Mouse (Mus musculus): ENCODE data around the gene Mad1l1. TPM values are rescaled to one million over a fixed set of nuclear protein-coding genes. Genes with fewer than 3 reads are reported as not detected.

Mad1l1 gene
- polyA plus RNA-seq, 1 experiment from 2014 or later: 27.8 TPM

DNA sequence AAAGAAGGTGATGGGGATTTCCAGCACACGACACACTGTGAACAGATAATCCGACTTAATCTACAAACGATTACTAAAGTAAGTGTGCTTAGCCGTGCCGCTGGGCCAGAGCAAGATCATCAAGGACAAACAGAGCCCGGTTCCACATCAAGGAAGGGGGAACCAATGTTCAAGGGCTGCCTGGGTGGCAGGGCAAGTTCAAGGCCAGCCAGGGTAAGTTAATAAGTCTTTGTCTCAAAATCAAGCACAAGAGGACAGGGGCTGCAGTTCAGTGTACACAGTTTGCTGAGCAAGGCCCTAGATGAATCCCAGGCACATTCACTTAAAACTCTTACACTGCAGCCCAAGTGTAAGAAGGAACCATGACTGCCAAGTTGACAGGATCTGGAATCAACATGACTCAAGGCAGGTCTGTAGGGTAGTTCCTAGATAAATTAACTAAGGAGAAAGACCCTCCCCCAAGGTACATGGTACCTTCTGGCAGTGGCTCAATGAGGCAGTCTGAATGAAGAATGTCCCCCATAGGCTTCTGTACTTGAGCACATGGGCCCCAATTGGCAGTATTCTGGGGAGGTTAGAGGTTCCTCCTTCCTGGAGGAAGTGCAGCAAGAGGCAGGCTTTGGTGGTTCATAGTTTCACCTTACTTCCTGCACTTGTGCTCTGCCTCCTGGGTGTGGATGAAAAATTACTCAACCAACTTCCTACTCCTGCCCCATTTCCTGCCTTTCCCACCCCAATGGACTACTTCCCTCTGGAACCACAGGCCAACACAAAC lies 159.1 kb downstream of the Mad1l1 start:
- ATAC-seq (replicated peaks; ENCODE audit: extremely low read depth, insufficient read depth, low FRiP score): no peak
- Histone ChIP-seq H3K9me3 (replicated peaks; ENCODE audit: control insufficient read depth, low read length) (no peaks in the 10 kb centered on the region), H3K4me1 (ENCODE audit: control insufficient read depth, insufficient read depth, low read length) (peaks cover 5% of the 10 kb centered on the region), H3K36me3 (ENCODE audit: control insufficient read depth, insufficient read depth) (no peaks in the 10 kb centered on the region), H3K27me3 (ENCODE audit: control insufficient read depth, insufficient read depth, low read length) (no peaks in the 10 kb centered on the region), H3K9ac (ENCODE audit: low read length) (no peak overlapping the region), H3K4me2 (ENCODE audit: low read depth, low read length) (no peak overlapping the region), H3K27ac (ENCODE audit: low read length) (no peak overlapping the region), H3K4me3 (ENCODE audit: low read length) (no peak overlapping the region)
- WGBS: 81% methylated on average over 6 of the region's 6 CpGs

DNA sequence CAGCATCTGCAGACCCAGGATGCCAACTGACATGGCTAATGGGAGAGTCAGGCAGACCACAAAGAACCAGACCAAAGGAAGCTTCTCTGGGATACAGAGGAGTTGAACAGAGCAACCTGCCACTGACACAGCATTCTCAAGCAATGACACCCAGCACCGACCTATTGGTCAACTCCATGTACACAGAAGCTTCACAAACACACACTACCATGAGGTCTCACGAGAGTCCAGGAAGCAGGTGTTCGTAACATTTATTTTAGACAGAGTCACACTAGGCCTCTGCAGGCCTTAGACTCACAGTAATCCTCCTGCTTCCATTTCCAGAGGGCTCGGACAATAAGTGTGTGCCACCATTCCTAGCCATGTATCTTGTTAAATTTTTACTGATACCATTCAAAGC lies 162.3 kb downstream of the Mad1l1 start:
- Histone ChIP-seq H3K27ac (ENCODE audit: low read length) (no peak overlapping the region), H3K36me3 (ENCODE audit: control insufficient read depth, insufficient read depth) (no peaks in the 10 kb centered on the region), H3K9me3 (replicated peaks; ENCODE audit: control insufficient read depth, low read length) (peaks cover 3% of the 10 kb centered on the region; the same call in 1 of the 2 replicates), H3K9ac (ENCODE audit: low read length) (no peak overlapping the region), H3K27me3 (ENCODE audit: control insufficient read depth, insufficient read depth, low read length) (no peaks in the 10 kb centered on the region), H3K4me3 (ENCODE audit: low read length) (no peak overlapping the region), H3K4me2 (ENCODE audit: low read depth, low read length) (no peak overlapping the region), H3K4me1 (ENCODE audit: control insufficient read depth, insufficient read depth, low read length) (peaks cover 11% of the 10 kb centered on the region)
- WGBS: 88% methylated on average over 4 of the region's 4 CpGs
- no peak for ATAC-seq (replicated peaks; ENCODE audit: extremely low read depth, insufficient read depth, low FRiP score)

DNA sequence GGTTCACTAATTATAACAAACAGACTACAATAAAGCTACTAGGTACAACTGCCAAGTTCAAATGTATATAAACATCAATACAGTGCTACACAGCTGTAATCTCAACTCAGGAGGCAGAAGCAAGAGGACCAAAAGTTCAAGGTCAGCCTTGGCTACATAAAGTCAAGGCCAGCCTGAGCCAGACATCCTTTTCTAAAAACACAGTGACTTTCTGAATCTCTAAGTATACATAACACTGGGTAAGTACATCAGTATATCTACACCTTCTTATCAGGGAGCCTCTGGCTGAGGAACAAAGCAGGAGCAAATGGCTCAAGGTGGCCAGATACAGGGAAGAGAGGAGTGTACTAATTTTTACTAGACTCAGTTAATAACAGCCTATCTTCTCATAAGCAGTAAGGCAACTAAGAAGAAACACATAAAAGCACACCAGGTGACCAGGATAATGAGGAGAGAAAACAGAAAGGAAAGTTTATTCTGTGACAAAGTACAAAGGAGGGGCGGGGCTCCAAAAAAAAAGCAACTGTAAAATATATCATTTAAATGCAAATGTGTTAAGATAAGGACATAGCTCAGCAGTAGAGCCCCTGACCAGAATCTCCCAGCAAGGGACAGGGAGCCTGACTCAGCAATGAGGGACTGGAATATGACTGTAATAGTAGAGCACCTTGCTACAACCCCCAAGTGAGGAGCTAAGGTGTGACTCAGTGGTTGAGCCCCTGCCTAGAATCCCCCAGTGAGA lies 163.3 kb downstream of the Mad1l1 start:
- Histone ChIP-seq H3K27me3 (ENCODE audit: control insufficient read depth, insufficient read depth, low read length) (no peaks in the 10 kb centered on the region), H3K9me3 (replicated peaks; ENCODE audit: control insufficient read depth, low read length) (peaks cover 3% of the 10 kb centered on the region; the same call in 1 of the 2 replicates), H3K4me3 (ENCODE audit: low read length) (no peak overlapping the region), H3K9ac (ENCODE audit: low read length) (no peak overlapping the region), H3K27ac (ENCODE audit: low read length) (no peak overlapping the region), H3K4me2 (ENCODE audit: low read depth, low read length) (no peak overlapping the region), H3K4me1 (ENCODE audit: control insufficient read depth, insufficient read depth, low read length) (peaks cover 11% of the 10 kb centered on the region), H3K36me3 (ENCODE audit: control insufficient read depth, insufficient read depth) (no peaks in the 10 kb centered on the region)
- ATAC-seq (replicated peaks; ENCODE audit: extremely low read depth, insufficient read depth, low FRiP score): no peak
- 83% methylated on average over 1 of the region's 1 CpGs for WGBS

DNA sequence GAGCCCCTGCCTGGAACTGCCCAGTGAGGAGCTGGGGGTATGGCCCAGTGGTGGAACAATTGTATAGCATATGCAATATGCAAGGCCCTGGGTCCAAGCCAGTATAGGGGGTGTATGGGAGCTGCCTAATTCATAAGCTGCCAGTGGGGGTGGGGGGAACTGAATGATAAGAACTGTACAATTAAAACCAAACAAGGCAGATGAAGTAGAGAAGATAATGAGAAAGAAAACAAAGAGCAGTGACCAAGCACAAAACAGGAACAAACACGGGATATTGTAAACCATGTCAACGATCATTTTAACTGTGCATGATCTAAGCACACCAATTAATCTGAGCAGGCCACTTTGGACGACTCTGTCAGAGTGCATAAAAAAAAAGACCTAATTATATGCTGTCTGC lies 167.2 kb downstream of the Mad1l1 start:
- H3K27ac ChIP-seq (ENCODE audit: low read length): no peak overlapping the region
- H3K36me3 ChIP-seq (ENCODE audit: control insufficient read depth, insufficient read depth): no peaks in the 10 kb centered on the region
- 82% methylated on average over 3 of the region's 3 CpGs for WGBS
- H3K4me1 ChIP-seq (ENCODE audit: control insufficient read depth, insufficient read depth, low read length): peaks cover 18% of the 10 kb centered on the region
- H3K27me3 ChIP-seq (ENCODE audit: control insufficient read depth, insufficient read depth, low read length): no peaks in the 10 kb centered on the region
- no peak overlapping the region for H3K4me3 ChIP-seq (ENCODE audit: low read length)
- H3K9me3 ChIP-seq (replicated peaks; ENCODE audit: control insufficient read depth, low read length): peaks cover 3% of the 10 kb centered on the region; the same call in 1 of the 2 replicates
- no peak overlapping the region for H3K9ac ChIP-seq (ENCODE audit: low read length)
- no peak overlapping the region for H3K4me2 ChIP-seq (ENCODE audit: low read depth, low read length)
- no peak for ATAC-seq (replicated peaks; ENCODE audit: extremely low read depth, insufficient read depth, low FRiP score)

DNA sequence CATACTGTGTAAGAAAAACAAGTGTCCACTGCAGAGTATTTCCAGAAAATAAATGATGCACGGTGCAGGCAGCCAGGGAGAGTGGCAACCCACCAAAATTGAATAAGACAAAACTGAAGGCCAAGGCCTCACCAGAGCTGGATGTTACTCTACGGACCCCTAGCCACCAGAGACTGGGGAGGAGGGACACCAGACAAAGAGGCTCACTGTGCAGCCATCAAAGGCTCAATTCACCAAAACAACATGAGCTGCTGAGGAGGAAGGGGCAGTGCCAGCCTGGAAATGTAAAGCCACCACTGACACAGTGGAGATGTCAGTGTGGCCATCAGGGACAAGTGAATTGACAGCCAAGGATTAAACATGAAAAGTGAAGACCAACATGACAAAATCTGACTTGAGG lies 169.5 kb downstream of the Mad1l1 start:
- no peaks in the 10 kb centered on the region for H3K27me3 ChIP-seq (ENCODE audit: control insufficient read depth, insufficient read depth, low read length)
- ATAC-seq (replicated peaks; ENCODE audit: extremely low read depth, insufficient read depth, low FRiP score): no peak
- H3K4me3 ChIP-seq (ENCODE audit: low read length): no peak overlapping the region
- peaks cover 3% of the 10 kb centered on the region; the same call in 1 of the 2 replicates for H3K9me3 ChIP-seq (replicated peaks; ENCODE audit: control insufficient read depth, low read length)
- peaks cover 12% of the 10 kb centered on the region for H3K4me1 ChIP-seq (ENCODE audit: control insufficient read depth, insufficient read depth, low read length)
- H3K9ac ChIP-seq (ENCODE audit: low read length): no peak overlapping the region
- 71% methylated on average over 2 of the region's 2 CpGs for WGBS
- H3K4me2 ChIP-seq (ENCODE audit: low read depth, low read length): no peak overlapping the region
- H3K36me3 ChIP-seq (ENCODE audit: control insufficient read depth, insufficient read depth): no peaks in the 10 kb centered on the region
- H3K27ac ChIP-seq (ENCODE audit: low read length): peak overlapping the region; percentile 54

DNA sequence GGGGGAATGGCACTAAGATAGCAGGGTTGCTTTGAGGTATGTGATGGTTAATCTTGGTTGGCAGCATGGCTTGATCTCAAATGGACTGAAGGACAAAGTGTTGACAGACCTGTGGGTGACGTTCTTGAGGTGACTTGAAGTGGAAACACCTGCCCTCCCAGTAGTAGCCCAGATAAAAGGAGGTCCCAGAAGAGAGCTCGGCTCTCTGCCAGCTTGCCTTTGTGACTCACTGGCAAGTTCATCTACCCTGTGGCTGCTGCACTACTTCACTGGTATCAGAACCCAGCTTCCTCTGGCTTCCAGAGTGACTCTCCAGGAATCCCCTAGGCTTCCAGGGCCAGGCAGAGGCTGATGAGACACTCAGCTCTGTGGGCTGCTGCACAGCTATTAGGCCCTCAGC lies 170.2 kb downstream of the Mad1l1 start:
- no peak overlapping the region for H3K9ac ChIP-seq (ENCODE audit: low read length)
- H3K4me2 ChIP-seq (ENCODE audit: low read depth, low read length): no peak overlapping the region
- H3K36me3 ChIP-seq (ENCODE audit: control insufficient read depth, insufficient read depth): no peaks in the 10 kb centered on the region
- WGBS: 15% methylated on average over 2 of the region's 2 CpGs
- no peaks in the 10 kb centered on the region for H3K27me3 ChIP-seq (ENCODE audit: control insufficient read depth, insufficient read depth, low read length)
- no peak for ATAC-seq (replicated peaks; ENCODE audit: extremely low read depth, insufficient read depth, low FRiP score)
- H3K4me3 ChIP-seq (ENCODE audit: low read length): no peak overlapping the region
- peaks cover 7% of the 10 kb centered on the region for H3K4me1 ChIP-seq (ENCODE audit: control insufficient read depth, insufficient read depth, low read length)
- H3K9me3 ChIP-seq (replicated peaks; ENCODE audit: control insufficient read depth, low read length): peaks cover 3% of the 10 kb centered on the region; the same call in 1 of the 2 replicates
- no peak overlapping the region for H3K27ac ChIP-seq (ENCODE audit: low read length)

DNA sequence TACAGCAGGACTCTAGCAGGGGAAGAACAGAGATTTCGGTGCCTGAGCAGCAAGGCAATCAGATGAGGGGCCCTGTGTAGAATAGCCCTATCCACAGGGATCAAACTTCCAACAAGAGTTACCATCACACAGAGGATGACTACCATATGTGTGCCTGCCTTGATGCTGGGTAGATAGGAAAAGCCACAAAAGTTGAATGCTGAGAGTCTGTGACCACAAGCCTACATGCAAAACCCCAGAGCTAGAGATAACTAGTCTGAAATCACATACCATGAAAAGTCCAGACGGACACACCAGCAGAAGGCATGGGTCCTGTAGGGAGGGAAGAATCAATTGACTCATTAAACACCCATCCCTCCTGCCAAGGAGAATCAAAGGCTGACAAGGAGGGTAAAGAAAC lies 170.7 kb downstream of the Mad1l1 start:
- ATAC-seq (replicated peaks; ENCODE audit: extremely low read depth, insufficient read depth, low FRiP score): no peak
- Histone ChIP-seq H3K27me3 (ENCODE audit: control insufficient read depth, insufficient read depth, low read length) (no peaks in the 10 kb centered on the region), H3K4me3 (ENCODE audit: low read length) (no peak overlapping the region), H3K9me3 (replicated peaks; ENCODE audit: control insufficient read depth, low read length) (peaks cover 3% of the 10 kb centered on the region; the same call in 1 of the 2 replicates), H3K4me2 (ENCODE audit: low read depth, low read length) (no peak overlapping the region), H3K9ac (ENCODE audit: low read length) (no peak overlapping the region), H3K27ac (ENCODE audit: low read length) (no peak overlapping the region), H3K36me3 (ENCODE audit: control insufficient read depth, insufficient read depth) (no peaks in the 10 kb centered on the region), H3K4me1 (ENCODE audit: control insufficient read depth, insufficient read depth, low read length) (peaks cover 7% of the 10 kb centered on the region)
- 87% methylated on average over 2 of the region's 2 CpGs for WGBS

DNA sequence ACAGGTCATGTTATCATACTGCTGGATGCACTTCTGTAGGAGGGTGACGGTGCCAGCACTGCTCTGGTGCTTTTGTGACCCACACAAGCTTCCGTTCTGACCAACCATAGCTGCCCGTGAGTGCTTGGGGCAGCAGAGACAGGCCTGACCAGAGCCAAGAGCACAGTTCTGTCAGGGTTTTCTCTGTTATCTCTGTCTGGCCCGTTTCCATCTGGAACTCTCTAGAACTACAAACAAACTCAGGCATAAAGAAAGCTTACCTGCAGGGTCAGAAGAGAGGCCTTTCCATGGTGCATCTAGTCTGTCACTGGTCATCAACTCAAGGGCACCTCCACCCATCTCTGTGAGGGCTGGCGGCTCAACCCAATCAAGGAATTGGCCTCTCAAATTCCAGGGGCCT lies 171.2 kb downstream of the Mad1l1 start:
- H3K27ac ChIP-seq (ENCODE audit: low read length): no peak overlapping the region
- no peak overlapping the region for H3K4me3 ChIP-seq (ENCODE audit: low read length)
- no peak overlapping the region for H3K9ac ChIP-seq (ENCODE audit: low read length)
- 71% methylated on average over 5 of the region's 5 CpGs for WGBS
- no peaks in the 10 kb centered on the region for H3K36me3 ChIP-seq (ENCODE audit: control insufficient read depth, insufficient read depth)
- H3K4me1 ChIP-seq (ENCODE audit: control insufficient read depth, insufficient read depth, low read length): peaks cover 7% of the 10 kb centered on the region
- H3K4me2 ChIP-seq (ENCODE audit: low read depth, low read length): no peak overlapping the region
- H3K27me3 ChIP-seq (ENCODE audit: control insufficient read depth, insufficient read depth, low read length): no peaks in the 10 kb centered on the region
- peaks cover 3% of the 10 kb centered on the region; the same call in 1 of the 2 replicates for H3K9me3 ChIP-seq (replicated peaks; ENCODE audit: control insufficient read depth, low read length)
- ATAC-seq (replicated peaks; ENCODE audit: extremely low read depth, insufficient read depth, low FRiP score): no peak

DNA sequence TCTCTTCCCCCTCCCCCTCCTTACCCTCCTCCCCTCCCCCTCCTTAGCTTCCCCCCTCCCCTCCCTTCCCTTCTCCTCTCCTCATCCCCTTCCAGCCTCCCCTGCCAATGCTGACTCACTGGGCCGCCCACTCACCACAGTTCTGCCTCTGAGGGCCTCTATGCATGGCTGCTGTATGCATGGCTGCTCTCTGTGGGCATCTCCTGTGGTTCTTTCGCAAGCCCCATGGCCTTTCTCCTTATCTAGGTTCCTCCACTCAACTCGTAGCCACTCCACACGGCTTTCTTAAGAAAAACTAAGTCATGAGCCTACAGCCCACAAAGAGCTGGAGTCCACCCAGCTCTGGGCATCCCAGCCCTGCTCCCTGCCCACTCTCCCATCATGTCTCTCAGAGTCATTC lies 172.1 kb downstream of the Mad1l1 start:
- no peaks in the 10 kb centered on the region for H3K36me3 ChIP-seq (ENCODE audit: control insufficient read depth, insufficient read depth)
- peaks cover 7% of the 10 kb centered on the region for H3K4me1 ChIP-seq (ENCODE audit: control insufficient read depth, insufficient read depth, low read length)
- no peak overlapping the region for H3K9ac ChIP-seq (ENCODE audit: low read length)
- H3K9me3 ChIP-seq (replicated peaks; ENCODE audit: control insufficient read depth, low read length): no peaks in the 10 kb centered on the region
- no peak overlapping the region for H3K4me3 ChIP-seq (ENCODE audit: low read length)
- no peaks in the 10 kb centered on the region for H3K27me3 ChIP-seq (ENCODE audit: control insufficient read depth, insufficient read depth, low read length)
- ATAC-seq (replicated peaks; ENCODE audit: extremely low read depth, insufficient read depth, low FRiP score): no peak
- H3K27ac ChIP-seq (ENCODE audit: low read length): no peak overlapping the region
- 59% methylated on average over 4 of the region's 4 CpGs for WGBS
- H3K4me2 ChIP-seq (ENCODE audit: low read depth, low read length): no peak overlapping the region

All from heart, embryonic 16.5 days (tissue).